In the genomic region with DNA sequence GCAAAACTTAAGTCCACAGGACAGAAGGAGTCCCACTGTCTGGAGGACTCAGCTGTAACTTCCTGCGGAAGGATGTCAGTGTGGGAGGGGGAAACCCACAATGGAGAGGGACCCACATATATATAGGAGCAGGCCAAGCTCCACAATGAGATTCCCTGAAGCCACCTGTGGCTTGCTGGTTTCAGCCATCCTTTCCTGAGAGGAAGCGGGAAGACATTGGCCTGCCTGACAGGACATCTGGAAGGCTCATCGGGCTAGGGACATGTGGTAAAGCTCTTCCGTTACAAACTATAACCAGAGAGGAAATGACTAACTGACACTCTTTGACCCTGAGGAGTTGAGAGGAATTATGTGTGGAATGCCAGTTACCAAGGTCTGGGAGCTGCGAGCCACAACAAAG, we compare ENCODE assay signal across 11 mouse cellular contexts. TPM values are rescaled to one million over a fixed set of nuclear protein-coding genes. Genes with fewer than 3 reads are reported as not detected.
A peak's percentile ranks its signal among the peaks of the same experiment; 100 is the strongest.
DNase-seq lines count a peak whose midpoint lies in the region; ATAC-seq lines count a peak whose summit lies in the region.
"Had no signal": no experiment of that assay in that cellular context is flagged by ENCODE, and none has a peak within 500 bp of the region (broad histone marks: within the 10 kb centered on the region; RNA-seq: fewer than 3 reads in every experiment).

No protein-coding gene starts in this region.

- no peaks in the 10 kb centered on the region for H3K9me3 ChIP-seq in heart, embryonic 15.5 days (replicated peaks)
- H3K9me3 ChIP-seq in limb, embryonic 15.5 days, result no peaks in the 10 kb centered on the region
- H3K9me3 ChIP-seq in hindbrain, embryonic 12.5 days (replicated peaks), result no peaks in the 10 kb centered on the region
- no peaks in the 10 kb centered on the region for H3K9me3 ChIP-seq in midbrain, embryonic 11.5 days (ENCODE audit: control insufficient read depth, low read length)
- H3K9me3 ChIP-seq: hindbrain, embryonic 15.5 days; midbrain, embryonic 12.5 days had no signal

- no peaks in the 10 kb centered on the region for H3K36me3 ChIP-seq in heart, embryonic 15.5 days
- no peaks in the 10 kb centered on the region for H3K36me3 ChIP-seq in limb, embryonic 15.5 days
- H3K36me3 ChIP-seq in hindbrain, embryonic 12.5 days, result no peaks in the 10 kb centered on the region
- H3K36me3 ChIP-seq in midbrain, embryonic 11.5 days (ENCODE audit: control insufficient read depth, insufficient read depth, low read length), result no peaks in the 10 kb centered on the region
- H3K36me3 ChIP-seq: hindbrain, embryonic 15.5 days; midbrain, embryonic 12.5 days had no signal

- H3K4me2 ChIP-seq in heart, embryonic 15.5 days, result no peak overlapping the region
- no peak overlapping the region for H3K4me2 ChIP-seq in limb, embryonic 15.5 days
- no peak overlapping the region for H3K4me2 ChIP-seq in hindbrain, embryonic 12.5 days (replicated peaks)
- H3K4me2 ChIP-seq in midbrain, embryonic 11.5 days, result no peak overlapping the region
- H3K4me2 ChIP-seq: hindbrain, embryonic 15.5 days; midbrain, embryonic 12.5 days had no signal

- H3K4me3 ChIP-seq in heart, embryonic 15.5 days, result no peak overlapping the region
- H3K4me3 ChIP-seq in limb, embryonic 15.5 days, result no peak overlapping the region
- no peak overlapping the region for H3K4me3 ChIP-seq in hindbrain, embryonic 12.5 days
- H3K4me3 ChIP-seq in midbrain, embryonic 11.5 days (ENCODE audit: low read depth, low read length), result no peak overlapping the region
- H3K4me3 ChIP-seq: hindbrain, embryonic 15.5 days; midbrain, embryonic 12.5 days had no signal

- peaks cover 4% of the 10 kb centered on the region; the same call in 1 of the 2 replicates for H3K4me1 ChIP-seq in heart, embryonic 15.5 days (replicated peaks)
- H3K4me1 ChIP-seq in limb, embryonic 15.5 days, result peaks cover 33% of the 10 kb centered on the region
- peaks cover 7% of the 10 kb centered on the region; the same call in 1 of the 2 replicates for H3K4me1 ChIP-seq in hindbrain, embryonic 12.5 days
- H3K4me1 ChIP-seq in midbrain, embryonic 11.5 days (ENCODE audit: control insufficient read depth, insufficient read depth, low read length), result no peaks in the 10 kb centered on the region; the same call in 1 of the 2 replicates
- H3K4me1 ChIP-seq: hindbrain, embryonic 15.5 days had no signal

- intact Hi-C loops in left cerebral cortex, postnatal 25 days (cut with DNase I), result loop anchor here (5.0 kb wide), 3 partner anchors 79 to 146 kb away; partner anchors contain the start of gene Nudt4

- H3K9ac ChIP-seq in heart, embryonic 15.5 days, result no peak overlapping the region
- H3K9ac ChIP-seq in limb, embryonic 15.5 days, result no peak overlapping the region
- no peak overlapping the region for H3K9ac ChIP-seq in hindbrain, embryonic 12.5 days
- H3K9ac ChIP-seq in midbrain, embryonic 11.5 days (ENCODE audit: low read length), result no peak overlapping the region
- H3K9ac ChIP-seq: hindbrain, embryonic 15.5 days; midbrain, embryonic 12.5 days had no signal

- no peak overlapping the region; the same call in 1 of the 2 replicates for H3K27ac ChIP-seq in heart, embryonic 15.5 days
- 0 out of 2 replicates have a peak overlapping the region, but pooled peaks have one; percentile 65 for H3K27ac ChIP-seq in limb, embryonic 15.5 days
- no peak overlapping the region for H3K27ac ChIP-seq in hindbrain, embryonic 12.5 days
- H3K27ac ChIP-seq in midbrain, embryonic 11.5 days (ENCODE audit: low read depth, low read length), result no peak overlapping the region
- H3K27ac ChIP-seq: hindbrain, embryonic 15.5 days; midbrain, embryonic 12.5 days had no signal

- peak; percentile 87 for ATAC-seq in common myeloid progenitor, adult 5-6 weeks (replicated peaks; ENCODE audit: low read depth, poor library complexity, severe bottlenecking)
- peak; percentile 53; the same call in 1 of the 2 replicates for ATAC-seq in heart, embryonic 15.5 days (replicated peaks; ENCODE audit: insufficient number of reproducible peaks, insufficient read depth, low FRiP score, low read depth)
- peak; percentile 52; the same call in 1 of the 2 replicates for ATAC-seq in limb, embryonic 15.5 days (ENCODE audit: insufficient number of reproducible peaks, low FRiP score, low TSS enrichment, low read depth)
- no peak for ATAC-seq in hindbrain, embryonic 12.5 days (ENCODE audit: low FRiP score)
- no peak for ATAC-seq in midbrain, embryonic 11.5 days (ENCODE audit: low FRiP score)

- no peaks in the 10 kb centered on the region for H3K27me3 ChIP-seq in heart, embryonic 15.5 days
- no peaks in the 10 kb centered on the region for H3K27me3 ChIP-seq in limb, embryonic 15.5 days
- no peaks in the 10 kb centered on the region for H3K27me3 ChIP-seq in hindbrain, embryonic 12.5 days
- no peaks in the 10 kb centered on the region for H3K27me3 ChIP-seq in midbrain, embryonic 11.5 days (ENCODE audit: control insufficient read depth, insufficient read depth, low read length)
- H3K27me3 ChIP-seq: hindbrain, embryonic 15.5 days; midbrain, embryonic 12.5 days had no signal

- 35% methylated on average over 5 of the region's 5 CpGs for WGBS in heart, embryonic 15.5 days
- 40% methylated on average over 5 of the region's 5 CpGs for WGBS in limb, embryonic 15.5 days
- 70% methylated on average over 5 of the region's 5 CpGs for WGBS in hindbrain, embryonic 12.5 days
- 76% methylated on average over 5 of the region's 5 CpGs for WGBS in midbrain, embryonic 11.5 days

- peak; percentile 14 to 61 for DNase-seq in adrenal gland, adult (ENCODE audit: inconsistent age in 2 of 2, low spot score in 1 of 2)
- no peak for DNase-seq in adrenal gland, adult 18-20 months (ENCODE audit: low spot score in 2 of 2)
- DNase-seq in left cerebral cortex, postnatal 25 days (ENCODE audit: low spot score in 2 of 2), result no peak
- no peak for DNase-seq in midbrain, embryonic 11.5 days (ENCODE audit: low spot score, missing footprints)

RNA-seq across cellular contexts. Expression of gene Anapc15-ps, which starts 34.8 kb away (rescaled TPM):
- total RNA-seq in adrenal gland, adult 18-20 months (2021), result not detected
- total RNA-seq in common myeloid progenitor, adult 5-6 weeks (2017), result 1.4 and 1.7 TPM in 2 replicates
- polyA plus RNA-seq in heart, embryonic 15.5 days (2015; fragmentation: Nextera tagmentation; extraction: Ambion mirVana), result not detected in 2 replicates
- not detected in 2 replicates for polyA plus RNA-seq in limb, embryonic 15.5 days (2015; fragmentation: Nextera tagmentation; extraction: Ambion mirVana)
- not detected for total RNA-seq in left cerebral cortex, postnatal 25 days (2021)
- polyA plus RNA-seq in hindbrain, embryonic 12.5 days (2016; fragmentation: Nextera tagmentation; extraction: Ambion mirVana), result not detected in 2 replicates
- not detected in 2 replicates for polyA plus RNA-seq in midbrain, embryonic 11.5 days (2014; fragmentation: Nextera tagmentation; extraction: Ambion mirVana)
- total RNA-seq: adrenal gland, postnatal 36 days had no signal
- polyA plus RNA-seq: hindbrain, embryonic 15.5 days; midbrain, embryonic 12.5 days had no signal

Comparison
In these comparisons a context has a peak if more than half of its experiments do, and no peak if none do; other contexts are left out.
1. DNase-seq: peak in adrenal gland, adult (2 of 2); none in adrenal gland, adult 18-20 months (0 of 2), left cerebral cortex, postnatal 25 days (0 of 2) and midbrain, embryonic 11.5 days (single experiment).
2. ATAC-seq: peak in common myeloid progenitor, adult 5-6 weeks (single experiment), heart, embryonic 15.5 days (single experiment) and limb, embryonic 15.5 days (single experiment); none in hindbrain, embryonic 12.5 days (single experiment) and midbrain, embryonic 11.5 days (single experiment).